Mouse (Mus musculus): Measurements from ENCODE around the gene Naa15.

Naa15 gene

GRCm38 (mm10) chr3:51434871-51435595, 20.1 kb downstream of the Naa15 start:
- DNase-seq (ENCODE audit: low read depth), result no peak

- no peak for DNase-seq (ENCODE audit: low read depth)
Measured at GRCm38 (mm10) chr3:51468530-51468929, 53.6 kb downstream of the Naa15 start.

DNA sequence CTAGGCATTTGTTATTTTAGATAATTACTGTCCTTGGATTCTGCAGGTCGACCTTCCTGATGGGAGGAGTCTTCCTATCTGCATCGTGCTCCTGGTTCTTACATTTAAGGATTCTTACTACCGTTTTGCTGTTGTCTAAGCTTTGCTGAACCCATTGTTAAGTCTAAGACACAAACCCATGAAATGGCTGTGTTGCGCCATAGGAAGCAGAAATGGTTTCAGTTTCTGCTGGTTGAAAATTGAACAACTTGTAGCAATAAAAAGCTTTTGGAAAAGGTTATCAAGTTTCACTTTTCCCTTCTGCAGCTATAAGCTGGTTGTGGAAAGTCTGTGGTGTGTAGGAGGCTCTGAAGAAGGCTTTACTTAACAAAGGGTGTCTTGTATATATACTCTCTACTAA, 60.8 kb downstream of the Naa15 start:
- no peak for DNase-seq (ENCODE audit: low read depth)

DNA sequence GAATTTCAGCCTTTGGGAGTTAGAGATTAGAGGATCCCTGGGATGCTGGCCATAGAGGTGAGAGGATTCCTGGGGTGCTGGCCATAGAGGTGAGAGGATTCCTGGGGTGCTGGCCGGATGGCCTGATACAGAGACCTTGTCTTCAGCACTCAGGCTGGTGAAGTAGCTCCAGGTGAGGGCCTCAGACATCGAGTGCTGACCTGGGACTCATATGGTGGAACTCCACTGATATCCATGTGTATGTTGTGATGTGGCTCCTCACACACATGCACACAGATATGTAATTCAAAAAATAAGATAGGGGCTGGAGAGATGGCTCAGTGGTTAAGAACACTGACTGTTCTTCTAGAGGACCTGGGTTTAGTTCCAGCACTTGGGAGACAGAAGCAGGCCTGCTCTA, 64.9 kb downstream of the Naa15 start:
- no peak for DNase-seq (ENCODE audit: low read depth)

GRCm38 (mm10) chr3:51481059-51481458, 66.1 kb downstream of the Naa15 start:
- DNase-seq (ENCODE audit: low read depth), result no peak

DNA sequence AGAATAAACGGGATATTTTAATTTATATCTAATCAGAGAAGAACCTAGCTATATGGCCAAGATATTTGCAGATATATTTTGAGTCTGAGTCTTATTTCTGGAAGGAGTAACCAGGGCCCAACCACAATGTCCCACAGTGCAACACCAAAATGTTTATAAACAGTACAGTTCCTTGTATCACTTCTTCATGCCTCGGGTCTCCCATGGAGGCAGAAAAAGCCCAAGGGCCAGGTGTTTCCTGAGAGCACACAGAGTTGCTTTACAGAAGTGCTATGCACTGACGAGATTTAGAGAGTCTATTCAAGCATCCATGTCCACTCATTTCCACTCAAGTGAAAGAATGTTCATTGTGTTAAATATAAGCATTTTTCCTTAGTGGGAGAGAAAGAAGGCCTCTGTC, 66.9 kb downstream of the Naa15 start:
- DNase-seq (ENCODE audit: low read depth), result no peak

DNA sequence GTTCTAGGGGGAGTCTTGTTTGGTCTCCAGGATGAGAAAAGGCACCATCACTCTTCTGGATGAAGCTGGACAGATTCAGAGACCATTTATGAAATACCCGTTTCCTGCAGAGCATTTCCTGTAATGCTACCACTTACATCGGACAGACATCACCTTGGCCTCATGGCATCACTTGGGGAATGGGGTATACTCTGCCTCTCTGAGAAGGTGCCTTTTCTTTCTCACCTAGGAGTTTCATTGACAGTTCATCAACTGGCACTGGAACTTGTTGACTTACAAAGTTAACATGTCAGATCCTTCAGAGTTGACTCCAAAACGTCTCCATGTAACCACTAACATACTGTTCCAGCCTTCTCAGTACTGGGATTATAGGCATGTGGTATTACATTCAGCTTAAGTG, 67.8 kb downstream of the Naa15 start:
- no peak for DNase-seq (ENCODE audit: low read depth)

DNA sequence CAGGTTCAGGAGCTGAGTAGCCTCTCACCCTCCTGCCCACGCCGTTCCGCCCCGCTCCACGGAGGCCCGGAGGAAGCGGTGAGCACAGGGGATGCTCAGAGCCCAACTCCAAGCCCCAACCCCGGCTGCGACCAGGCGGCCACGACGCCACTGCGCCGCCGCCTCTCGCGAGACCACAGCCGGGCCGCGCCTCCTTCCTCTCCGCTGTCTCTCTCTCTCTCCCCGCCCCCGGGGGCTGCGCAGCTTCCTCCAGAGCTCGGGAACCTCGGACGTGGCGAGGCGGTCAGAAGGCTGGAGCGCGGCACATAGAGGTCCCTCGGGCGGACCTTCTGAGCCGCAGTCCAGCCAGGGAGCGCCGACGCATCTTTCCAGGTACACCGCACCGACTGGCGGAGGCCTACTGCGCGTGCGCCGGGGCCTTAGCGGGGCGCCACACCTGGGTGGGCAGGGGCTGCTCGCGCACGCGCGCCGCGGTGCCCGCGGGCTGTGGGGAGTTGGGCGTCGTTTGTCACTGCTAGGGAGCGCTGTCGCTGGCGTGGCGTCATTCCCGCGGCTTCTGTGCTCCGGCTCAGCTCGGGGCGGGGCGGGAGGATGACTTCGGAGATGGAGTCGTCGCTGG, 68.9 kb downstream of the Naa15 start, which contains the start of gene Rab33b:
TSS of gene Rab33b (plus strand) at position 180 of the 619 bp plus-strand sequence.
- peak; percentile 91 for DNase-seq (ENCODE audit: low read depth)

DNA sequence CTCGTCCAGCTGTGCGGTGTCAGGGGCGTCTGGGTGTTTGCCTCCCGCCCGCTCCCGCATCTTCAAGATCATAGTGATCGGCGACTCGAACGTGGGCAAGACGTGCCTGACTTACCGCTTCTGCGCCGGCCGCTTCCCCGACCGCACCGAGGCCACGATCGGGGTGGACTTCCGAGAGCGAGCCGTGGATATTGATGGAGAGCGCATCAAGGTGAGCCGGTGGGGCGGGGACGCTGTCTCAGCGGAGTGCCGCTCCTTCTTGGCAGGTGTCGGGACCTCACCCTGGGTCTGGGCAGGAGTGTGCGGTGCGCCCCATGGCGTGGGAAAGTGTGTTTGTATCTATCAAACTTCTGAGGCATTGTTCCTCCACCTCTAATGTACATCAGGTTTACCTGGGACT, 69.4 kb downstream of the Naa15 start:
- no peak for DNase-seq (ENCODE audit: low read depth)

GRCm38 (mm10) chr3:51485347-51485746, 70.4 kb downstream of the Naa15 start:
- no peak for DNase-seq (ENCODE audit: low read depth)

DNA sequence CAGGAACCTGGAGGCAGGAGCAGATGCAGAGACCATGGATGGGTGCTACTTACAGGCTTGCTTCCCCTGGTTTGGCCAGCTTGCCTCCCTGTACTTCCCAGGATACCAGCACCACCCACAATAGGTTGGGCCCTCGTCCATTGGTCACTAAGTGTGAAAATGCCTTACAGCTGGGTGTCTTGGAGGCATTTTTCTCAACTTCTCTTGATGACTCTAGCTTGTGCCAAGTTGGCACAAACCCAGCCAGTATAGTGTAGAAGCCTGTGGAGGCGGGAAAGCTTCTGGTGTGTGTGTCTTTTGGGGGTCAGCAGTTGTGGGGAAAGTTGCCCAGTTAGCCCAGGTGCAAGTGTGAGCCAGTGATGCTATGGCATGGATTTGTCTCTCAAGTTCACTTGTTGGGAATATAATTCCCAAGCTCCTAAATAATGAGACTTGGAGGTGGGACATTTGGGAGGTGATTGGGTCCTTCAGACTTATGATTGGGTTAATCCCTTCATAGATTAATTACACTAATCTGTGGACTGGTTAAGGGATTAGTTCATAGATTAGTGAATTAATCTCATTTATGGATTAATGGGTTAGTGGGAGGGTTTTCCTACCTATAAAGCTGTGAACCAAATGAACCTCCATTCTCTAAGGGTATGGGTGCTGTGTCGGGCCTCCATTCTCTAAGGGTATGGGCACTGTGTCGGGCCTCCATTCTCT, 71.7 kb downstream of the Naa15 start:
- no peak for DNase-seq (ENCODE audit: low read depth)

GRCm38 (mm10) chr3:51490088-51490753, 75.3 kb downstream of the Naa15 start:
- DNase-seq (ENCODE audit: low read depth), result no peak

DNA sequence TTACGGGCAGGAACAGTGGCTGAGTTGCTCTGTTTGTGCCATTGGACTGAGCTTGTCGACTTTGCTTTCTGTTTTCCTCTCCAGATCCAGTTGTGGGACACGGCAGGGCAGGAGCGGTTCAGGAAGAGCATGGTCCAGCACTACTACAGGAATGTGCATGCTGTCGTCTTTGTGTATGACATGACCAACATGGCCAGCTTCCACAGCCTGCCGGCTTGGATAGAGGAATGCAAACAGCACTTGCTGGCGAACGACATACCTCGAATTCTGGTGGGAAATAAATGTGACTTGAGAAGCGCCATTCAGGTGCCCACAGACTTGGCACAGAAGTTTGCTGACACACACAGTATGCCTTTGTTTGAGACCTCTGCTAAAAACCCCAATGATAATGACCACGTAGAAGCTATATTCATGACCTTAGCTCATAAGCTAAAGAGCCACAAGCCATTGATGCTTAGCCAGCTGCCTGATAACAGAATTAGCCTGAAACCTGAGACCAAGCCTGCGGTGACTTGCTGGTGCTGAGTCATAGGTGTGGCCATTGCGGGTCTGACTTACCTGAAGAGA, 78.4 kb downstream of the Naa15 start:
- DNase-seq (ENCODE audit: low read depth), result no peak

DNA sequence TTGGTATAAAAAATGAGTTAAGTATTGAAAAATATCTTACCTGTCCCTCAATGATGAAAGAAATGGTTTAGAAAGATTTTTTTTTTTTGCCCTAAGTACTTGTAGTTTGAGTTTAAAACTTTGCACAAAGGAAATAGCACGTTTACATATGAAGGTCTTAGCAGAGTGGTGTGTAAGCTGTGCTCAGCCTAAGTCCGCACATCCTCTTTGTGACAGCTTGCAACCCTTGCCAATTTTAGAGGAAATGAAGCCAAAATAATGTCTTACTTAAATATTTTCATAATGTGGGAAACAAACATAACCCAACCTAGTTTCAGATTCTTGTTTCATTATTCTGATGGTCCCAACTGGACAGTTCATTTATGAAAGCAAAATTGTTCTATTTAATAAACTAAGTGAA, 79.5 kb downstream of the Naa15 start:
- no peak for DNase-seq (ENCODE audit: low read depth)

GRCm38 (mm10) chr3:51495646-51496045, 80.7 kb downstream of the Naa15 start:
- DNase-seq (ENCODE audit: low read depth), result no peak

DNA sequence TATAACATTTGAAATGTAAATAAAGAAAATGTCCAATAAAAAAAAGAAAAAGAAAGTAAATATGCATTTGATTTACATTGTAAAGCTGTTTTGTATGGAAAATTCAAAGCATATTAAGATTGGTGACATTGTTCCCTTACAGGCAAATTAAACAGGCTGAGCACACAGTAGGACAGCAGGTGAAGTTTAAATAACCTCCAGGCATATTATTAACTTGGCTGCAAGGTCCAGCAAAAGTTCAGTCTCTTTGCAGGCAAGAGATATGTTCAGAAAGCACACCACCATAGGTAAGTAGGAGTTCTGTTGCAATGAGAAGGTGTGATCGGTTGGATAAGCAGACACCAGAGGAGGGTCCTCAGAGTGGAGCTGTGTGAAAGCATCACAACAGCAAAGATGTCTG, 83.0 kb downstream of the Naa15 start:
- DNase-seq (ENCODE audit: low read depth), result no peak

- no peak for DNase-seq (ENCODE audit: low read depth)
Measured at GRCm38 (mm10) chr3:51498659-51499058, 83.7 kb downstream of the Naa15 start.

DNA sequence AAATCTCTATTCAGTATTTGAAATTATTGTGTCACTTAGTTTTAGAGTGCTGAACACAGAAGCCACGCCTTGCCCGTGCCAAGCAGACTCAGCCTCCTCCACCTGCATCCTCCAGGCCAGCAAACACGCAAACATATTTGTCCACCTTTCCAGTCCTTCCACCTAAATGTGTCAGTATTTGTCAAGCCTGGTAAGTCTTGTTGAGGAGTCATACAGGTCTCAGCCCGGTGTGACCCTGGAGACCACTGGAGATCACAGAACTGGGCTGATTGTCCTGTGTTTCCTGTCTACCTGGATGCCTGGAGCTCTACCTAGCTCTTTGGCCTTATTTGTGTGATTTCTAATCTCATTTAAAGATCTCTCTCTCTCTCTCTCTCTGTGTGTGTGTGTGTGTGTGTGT, 84.9 kb downstream of the Naa15 start:
- DNase-seq (ENCODE audit: low read depth), result no peak

- DNase-seq (ENCODE audit: low read depth), result no peak
Measured at GRCm38 (mm10) chr3:51504385-51504952, 89.5 kb downstream of the Naa15 start.

DNA sequence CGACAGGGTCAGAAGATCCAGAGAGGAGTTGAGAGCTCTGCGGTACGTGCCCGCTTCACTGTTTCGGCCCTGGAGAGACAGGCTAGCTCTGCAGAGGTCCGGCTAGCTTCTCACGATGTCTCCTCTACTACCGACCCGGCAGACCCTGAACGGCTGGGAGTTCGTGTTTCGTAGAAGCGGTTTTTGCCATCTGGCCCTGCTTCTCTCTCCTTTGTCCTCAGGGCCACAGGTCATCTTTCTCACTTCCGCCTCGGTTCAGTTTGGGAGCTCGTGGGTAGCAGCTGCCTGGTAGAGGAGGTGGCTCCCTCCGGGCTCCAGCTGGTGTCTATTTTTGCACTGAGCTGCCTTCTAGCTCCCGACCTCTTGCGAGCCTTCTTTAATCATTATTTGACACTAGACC, 90.5 kb downstream of the Naa15 start:
- no peak for DNase-seq (ENCODE audit: low read depth)

GRCm38 (mm10) chr3:51510903-51511302, 96.0 kb downstream of the Naa15 start:
- peak; percentile 67 for DNase-seq (ENCODE audit: low read depth)

GRCm38 (mm10) chr3:51511983-51512382, 97.0 kb downstream of the Naa15 start:
- DNase-seq (ENCODE audit: low read depth), result no peak

All from fibroblast of lung, adult 2 months (primary cell).